Mouse (Mus musculus) stomach, embryonic 16.5 days (tissue): ENCODE measurements around the gene Tmem106a. TPM values are rescaled to one million over a fixed set of nuclear protein-coding genes. Genes with fewer than 3 reads are reported as not detected.

Source experiments
- ATAC-seq: fragments of 200-750 bp; cut with Nextera tagmentation; 2 replicates; pipeline ENCODE4 v1.8.0; 2017; ENCODE audit warnings: moderate number of reproducible peaks, moderate TSS enrichment; ENCODE audit not compliant: insufficient read depth, low FRiP score
- H3K27ac ChIP-seq: fragments of 300-500 bp; sonication (generic); 2 replicates; pipeline ENCODE4 v1.5.1; 2014; ENCODE audit warnings: low read length
- H3K27me3 ChIP-seq: fragments of 300-500 bp; sonication (generic); 2 replicates; pipeline ENCODE4 v1.6.1; 2014; ENCODE audit warnings: low read length, control low read depth, mixed read lengths; ENCODE audit not compliant: control insufficient read depth, insufficient read depth
- H3K36me3 ChIP-seq: fragments of 300-500 bp; sonication (generic); 2 replicates; pipeline ENCODE4 v1.6.1; 2014; ENCODE audit warnings: low read length; ENCODE audit not compliant: control insufficient read depth, insufficient read depth
- H3K4me1 ChIP-seq: fragments of 300-500 bp; sonication (generic); 2 replicates; pipeline ENCODE4 v1.6.1; 2014; ENCODE audit warnings: low read length, control low read depth, mixed read lengths; ENCODE audit not compliant: control insufficient read depth, insufficient read depth
- H3K4me2 ChIP-seq: fragments of 300-500 bp; sonication (generic); 2 replicates; pipeline ENCODE4 v1.6.1; 2014; ENCODE audit warnings: low read depth, low read length, mixed read lengths
- H3K4me3 ChIP-seq: fragments of 300-500 bp; sonication (generic); replicated peaks from 2 replicates; pipeline ENCODE4 v1.5.1; 2014; ENCODE audit warnings: mild to moderate bottlenecking, low read length
- H3K9ac ChIP-seq: fragments of 300-500 bp; sonication (generic); 2 replicates; pipeline ENCODE4 v1.6.1; 2014; ENCODE audit warnings: low read length
- H3K9me3 ChIP-seq: fragments of 300-500 bp; sonication (generic); replicated peaks from 2 replicates; pipeline ENCODE4 v1.6.1; 2016; ENCODE audit warnings: low read length, control low read depth; ENCODE audit not compliant: control insufficient read depth
- WGBS: fragments of 180-500 bp; shearing (Covaris S2); extraction: QIAGEN DNeasy Blood & Tissue Kit; methylation state at CpG from one replicate; pipeline ENCODE4 v1.1.7; 2014; 5-methylcytosine and 5-hydroxymethylcytosine counted together
- polyA plus RNA-seq: library from polyadenylated mRNA; unstranded; fragments of >200 nt; fragmentation: Nextera tagmentation; extraction: Ambion mirVana; gene quantifications from 2 replicates; pipeline ENCODE4 v1.2.1, GENCODE M21; 2015

Gene Tmem106a
- polyA plus RNA-seq = 10.3 and 12.4 TPM in 2 replicates

DNA sequence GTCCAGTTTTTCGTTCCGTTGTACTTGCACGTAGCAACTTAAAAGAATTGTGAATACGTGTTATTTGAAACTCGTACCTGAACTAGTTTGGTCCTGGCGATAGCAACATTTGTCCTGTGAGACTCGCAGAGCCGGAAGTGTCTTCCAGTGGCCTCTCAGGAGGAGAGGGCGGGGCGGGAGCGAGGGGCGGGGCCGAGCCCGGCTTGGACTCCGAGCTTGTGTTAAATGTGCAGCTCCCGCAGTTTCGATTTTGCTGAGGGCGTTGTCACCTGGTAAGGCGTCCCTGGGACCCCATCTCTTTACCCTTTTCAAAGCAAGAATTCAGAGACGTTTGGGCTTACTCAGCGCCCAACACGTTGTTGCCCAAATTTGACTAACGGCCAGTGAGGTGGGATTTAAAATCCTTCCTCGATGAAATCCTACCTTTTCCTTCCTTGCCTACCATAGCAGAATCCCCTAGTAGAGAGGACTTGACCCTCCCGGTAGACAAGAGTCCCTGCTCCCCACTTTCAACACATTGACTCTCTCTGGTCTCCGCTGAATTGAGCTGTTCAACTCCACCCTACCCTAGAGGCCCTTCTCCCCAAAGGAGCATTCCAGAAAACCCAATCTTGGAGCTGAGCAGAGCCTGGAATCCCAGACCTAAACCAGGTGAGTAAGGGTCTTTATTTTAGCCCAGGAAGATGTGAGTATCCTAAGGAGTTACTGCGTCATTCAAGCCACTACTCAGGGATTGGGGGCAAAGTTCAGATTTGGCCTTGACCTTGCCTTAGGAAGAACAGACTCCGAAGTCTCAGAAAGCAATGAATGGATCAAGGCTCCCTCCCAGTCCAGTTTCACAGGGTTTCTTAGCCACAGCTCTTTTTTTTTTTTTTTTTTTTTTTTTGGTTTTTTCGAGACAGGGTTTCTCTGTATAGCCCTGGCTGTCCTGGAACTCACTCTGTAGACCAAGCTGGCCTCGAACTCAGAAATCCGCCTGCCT lies at the start of gene Tmem106a:
Gene Tmem106a (plus strand): TSS at position 189 of the 982 bp plus-strand sequence.
- Histone ChIP-seq H3K4me3 (peak within 1 kb of the TSS; percentile 61), H3K36me3 (peaks cover 11% of the 10 kb centered on the region), H3K4me1 (no peaks in the 10 kb centered on the region), H3K4me2 (peak within 1 kb of the TSS; percentile 66), H3K27ac (peak within 1 kb of the TSS; percentile 66; the same call in 1 of the 2 replicates), H3K27me3 (no peaks in the 10 kb centered on the region), H3K9ac (peak within 1 kb of the TSS; percentile 75), H3K9me3 (no peaks in the 10 kb centered on the region)
- peak; percentile 89; the same call in 1 of the 2 replicates for ATAC-seq
- 14% methylated on average over 29 of the region's 31 CpGs for WGBS

DNA sequence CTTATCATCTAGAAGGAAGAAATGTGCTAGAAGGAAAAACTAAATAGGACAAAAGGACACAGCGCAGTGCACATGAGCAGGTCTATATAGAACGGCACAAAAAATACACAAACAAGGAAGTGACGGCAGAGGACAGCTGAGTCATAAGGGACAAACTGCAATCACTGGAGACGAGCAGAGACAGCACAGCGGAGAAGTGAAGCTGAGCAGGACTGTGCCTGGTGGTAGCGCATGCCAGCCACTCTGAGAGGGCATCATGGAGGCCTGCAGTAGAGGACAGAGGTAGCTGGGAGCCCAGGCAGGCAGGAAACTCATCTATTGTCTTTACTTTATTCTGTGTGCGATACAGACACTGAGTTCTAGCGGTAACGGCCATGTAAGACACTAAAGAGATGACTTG lies 38.5 kb upstream of the Tmem106a start:
- no peaks in the 10 kb centered on the region; the same call in 1 of the 2 replicates for H3K36me3 ChIP-seq
- no peaks in the 10 kb centered on the region for H3K27me3 ChIP-seq
- WGBS = 84% methylated on average over 9 of the region's 9 CpGs
- H3K9me3 ChIP-seq = no peaks in the 10 kb centered on the region
- ATAC-seq = no peak
- no peak overlapping the region for H3K27ac ChIP-seq
- no peak overlapping the region for H3K4me2 ChIP-seq
- no peak overlapping the region for H3K9ac ChIP-seq
- no peaks in the 10 kb centered on the region for H3K4me1 ChIP-seq
- H3K4me3 ChIP-seq = no peak overlapping the region

DNA sequence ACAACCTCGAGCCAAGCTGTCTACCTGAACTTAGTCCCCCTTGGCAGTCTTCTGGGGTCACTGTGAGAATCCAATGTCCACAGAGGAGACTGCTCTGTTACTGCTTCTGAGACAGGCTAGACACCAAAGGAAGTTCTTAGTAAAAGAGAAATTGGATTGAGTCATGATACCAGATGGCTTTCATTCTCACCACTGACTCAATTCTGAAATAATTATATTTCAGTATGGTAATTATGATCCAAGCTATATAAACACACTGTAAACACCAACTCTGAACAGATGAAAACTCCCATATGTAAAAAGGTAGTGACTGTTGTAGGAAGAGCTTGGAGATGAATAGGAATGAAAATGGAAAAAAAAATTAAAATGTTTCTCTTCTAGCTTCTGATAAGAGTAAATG lies 37.9 kb upstream of the Tmem106a start:
- no peaks in the 10 kb centered on the region; the same call in 1 of the 2 replicates for H3K36me3 ChIP-seq
- H3K4me3 ChIP-seq = no peak overlapping the region
- H3K9me3 ChIP-seq = no peaks in the 10 kb centered on the region
- no peak overlapping the region for H3K4me2 ChIP-seq
- H3K9ac ChIP-seq = no peak overlapping the region
- H3K27me3 ChIP-seq = no peaks in the 10 kb centered on the region
- ATAC-seq = no peak
- no peaks in the 10 kb centered on the region for H3K4me1 ChIP-seq
- no peak overlapping the region for H3K27ac ChIP-seq
- 68% methylated on average over 1 of the region's 1 CpGs for WGBS

DNA sequence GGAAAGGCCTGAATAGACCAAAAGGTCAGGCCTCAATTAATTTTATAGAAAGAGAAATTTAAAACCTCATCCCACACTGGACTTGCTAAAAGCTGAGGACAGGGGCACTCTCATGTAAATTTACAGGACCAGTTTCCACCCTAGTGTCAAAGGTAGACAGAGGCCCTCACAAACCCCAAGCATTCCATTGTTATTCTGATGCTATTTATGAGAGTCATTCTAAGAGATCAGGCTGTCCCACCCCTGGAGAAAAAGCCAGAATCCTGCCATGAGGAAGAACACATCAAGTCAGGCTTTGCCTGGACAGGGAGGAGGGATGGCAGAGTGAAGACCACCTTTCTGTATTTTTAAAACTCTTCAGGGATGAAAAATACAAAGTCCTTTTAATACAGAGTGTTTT lies 33.5 kb upstream of the Tmem106a start:
- H3K27me3 ChIP-seq = no peaks in the 10 kb centered on the region
- H3K36me3 ChIP-seq = no peaks in the 10 kb centered on the region; the same call in 1 of the 2 replicates

DNA sequence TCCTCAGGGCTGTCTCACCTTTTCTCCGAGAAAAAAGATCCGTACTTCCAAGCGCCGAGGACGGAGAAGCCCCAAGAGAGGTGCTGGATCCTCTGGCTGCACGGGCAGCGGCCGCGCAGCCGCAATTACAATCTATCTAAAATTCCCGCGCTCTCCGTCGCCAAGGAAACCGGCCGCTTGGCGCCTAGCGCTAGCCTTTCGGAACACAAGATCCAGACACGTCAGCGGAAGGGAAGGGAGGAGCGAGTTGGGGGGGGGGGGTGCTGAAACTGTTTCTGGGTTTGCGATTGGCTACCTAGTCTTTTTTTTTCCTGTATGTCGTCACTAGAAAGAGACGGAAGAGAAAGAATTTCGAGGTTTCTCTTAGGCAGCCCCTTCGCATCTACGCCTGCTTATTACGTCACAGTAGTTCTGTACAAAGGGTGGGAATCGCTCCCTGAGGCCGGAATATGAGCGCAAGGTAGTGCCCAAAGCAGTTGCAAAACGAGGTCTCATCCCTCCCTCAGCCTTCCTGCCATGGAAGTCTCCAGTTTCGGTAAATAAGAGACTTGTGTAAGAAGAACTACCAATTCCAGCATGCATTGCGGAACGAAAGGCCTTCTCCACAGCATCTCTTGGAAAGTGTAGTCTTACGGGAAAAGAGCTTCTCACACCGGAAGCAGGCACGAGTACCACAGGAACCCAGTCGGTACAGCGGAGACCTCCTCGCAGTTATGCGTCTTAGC lies 30.1 kb upstream of the Tmem106a start, which contains the start of the genes Brca1 and Nbr1:
Gene Brca1 (minus strand): TSS at position 205 of the 725 bp plus-strand sequence.
Gene Nbr1 (plus strand): TSS at position 399 of the 725 bp plus-strand sequence.
- H3K36me3 ChIP-seq = no peaks in the 10 kb centered on the region
- WGBS = under 1% methylated on average over 43 of the region's 43 CpGs
- H3K27ac ChIP-seq = peak within 1 kb of the TSS; percentile 97
- peak within 1 kb of the TSS; percentile 96 for H3K4me3 ChIP-seq
- no peaks in the 10 kb centered on the region for H3K9me3 ChIP-seq
- no peaks in the 10 kb centered on the region for H3K27me3 ChIP-seq
- H3K4me1 ChIP-seq = peaks cover 17% of the 10 kb centered on the region
- H3K4me2 ChIP-seq = peak within 1 kb of the TSS; percentile 73
- peak; percentile 83 for ATAC-seq
- H3K9ac ChIP-seq = peak within 1 kb of the TSS; percentile 88

More for the DNA sequence above, 33.5 kb upstream of the Tmem106a start:
- H3K27ac ChIP-seq = no peak overlapping the region
- no peak overlapping the region for H3K4me3 ChIP-seq
- no peak overlapping the region for H3K9ac ChIP-seq
- H3K4me2 ChIP-seq = no peak overlapping the region
- no peak for ATAC-seq
- H3K9me3 ChIP-seq = no peaks in the 10 kb centered on the region
- 0 out of 2 replicates have a peak, but pooled peaks cover 8% of the 10 kb centered on the region for H3K4me1 ChIP-seq

DNA sequence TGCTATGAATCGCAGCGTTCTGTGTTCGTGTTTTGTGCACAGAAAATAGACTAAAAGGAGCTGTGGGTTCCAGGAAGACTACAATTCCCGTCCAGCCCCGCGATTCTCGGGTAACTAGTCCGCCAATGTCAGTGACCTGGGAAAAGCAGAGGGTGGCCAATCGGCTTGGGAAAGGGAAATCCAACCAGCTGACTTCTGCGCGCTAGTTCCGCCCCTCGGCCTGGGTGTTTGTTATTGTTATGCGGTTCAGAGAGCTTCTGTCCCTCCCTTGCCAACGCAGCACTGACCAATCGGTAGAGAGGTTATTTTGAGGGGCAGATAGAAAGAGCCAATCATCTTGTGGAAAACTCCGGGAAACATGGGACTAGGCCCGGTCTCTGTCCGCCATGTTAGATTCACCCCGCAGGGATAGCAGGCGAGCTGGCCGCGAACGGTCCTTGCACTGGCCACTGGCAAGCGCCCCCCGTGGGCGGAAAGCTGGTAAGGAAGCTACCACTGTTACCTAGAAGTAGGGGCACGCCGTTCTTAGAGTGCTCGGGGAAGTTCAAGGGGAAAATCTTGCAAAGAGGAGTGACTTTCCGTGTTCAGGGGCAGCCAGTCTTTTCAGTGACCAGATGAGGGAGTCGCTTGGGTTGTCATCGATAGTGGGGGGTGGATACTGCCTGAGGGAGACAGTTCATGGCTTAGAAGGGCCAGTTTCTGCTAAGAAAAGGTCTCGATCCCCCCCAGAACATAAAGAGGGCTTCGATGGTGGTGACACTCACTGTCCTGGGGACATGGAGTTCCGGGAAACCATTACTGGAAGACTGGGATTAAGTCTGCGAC lies 29.4 kb upstream of the Tmem106a start:
- no peaks in the 10 kb centered on the region for H3K36me3 ChIP-seq
- H3K4me1 ChIP-seq = peaks cover 17% of the 10 kb centered on the region
- H3K9me3 ChIP-seq = no peaks in the 10 kb centered on the region
- H3K27ac ChIP-seq = peak overlapping the region; percentile 97
- H3K4me3 ChIP-seq = peak overlapping the region; percentile 96
- peak; percentile 98 for ATAC-seq
- peak overlapping the region; percentile 88 for H3K9ac ChIP-seq
- no peaks in the 10 kb centered on the region for H3K27me3 ChIP-seq
- under 1% methylated on average over 37 of the region's 37 CpGs for WGBS
- peak overlapping the region; percentile 73 for H3K4me2 ChIP-seq

DNA sequence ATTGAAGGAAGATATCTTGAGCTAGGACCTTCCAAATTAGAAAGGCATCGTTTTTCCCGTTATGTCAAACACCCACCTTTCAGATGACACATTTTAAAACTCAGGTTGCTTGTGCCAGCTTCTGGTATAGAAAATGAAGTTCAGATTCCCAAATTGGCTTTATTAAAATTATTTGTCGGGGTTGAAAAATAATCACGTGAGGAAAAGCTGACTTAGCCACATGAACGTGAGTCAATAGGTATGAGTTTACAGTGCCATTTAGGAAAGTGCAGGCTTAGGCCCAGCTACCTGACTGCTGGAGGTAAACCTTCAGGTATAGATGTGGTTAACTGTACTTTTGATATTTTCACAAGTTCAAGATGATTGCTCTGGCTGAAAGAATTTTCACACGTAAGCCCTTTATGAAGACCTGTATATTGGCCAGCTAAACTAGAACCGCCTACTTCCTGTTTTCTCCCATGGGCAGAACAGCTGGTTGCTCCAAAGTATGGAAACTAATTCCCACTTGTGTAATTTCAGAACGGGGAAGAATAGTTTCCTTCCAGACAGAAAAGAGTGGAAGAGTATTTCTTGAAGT lies 28.6 kb upstream of the Tmem106a start:
- Histone ChIP-seq H3K4me3 (peak overlapping the region; percentile 96), H3K9me3 (no peaks in the 10 kb centered on the region), H3K9ac (peak overlapping the region; percentile 88), H3K4me2 (peak overlapping the region; percentile 73), H3K27me3 (no peaks in the 10 kb centered on the region), H3K36me3 (no peaks in the 10 kb centered on the region), H3K4me1 (peaks cover 17% of the 10 kb centered on the region), H3K27ac (peak overlapping the region; percentile 90)
- 9% methylated on average over 8 of the region's 8 CpGs for WGBS
- no peak for ATAC-seq

DNA sequence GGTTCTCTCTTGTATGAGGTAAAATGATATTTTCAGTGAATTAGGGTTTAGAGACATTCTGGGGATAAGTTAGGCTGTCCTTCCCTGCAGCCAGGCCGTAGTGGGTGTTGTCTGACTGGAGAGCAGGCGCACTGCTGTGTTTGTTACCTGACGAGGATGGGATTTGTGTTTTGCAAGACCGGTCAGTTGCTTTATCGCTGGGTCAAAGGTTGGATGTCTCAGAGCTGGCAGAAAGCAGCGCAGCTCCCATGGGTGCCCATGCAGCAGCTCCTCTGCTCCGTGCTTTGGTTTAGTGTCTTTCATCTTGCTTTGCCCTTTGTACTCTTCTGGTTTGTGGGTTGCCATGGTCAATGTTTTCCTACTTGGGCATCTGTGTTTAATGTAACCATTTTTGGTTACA lies 25.5 kb upstream of the Tmem106a start:
- H3K9me3 ChIP-seq = no peaks in the 10 kb centered on the region
- peaks cover 9% of the 10 kb centered on the region for H3K4me1 ChIP-seq
- H3K4me3 ChIP-seq = no peak overlapping the region
- no peaks in the 10 kb centered on the region for H3K36me3 ChIP-seq
- no peak overlapping the region for H3K9ac ChIP-seq
- no peak for ATAC-seq
- 91% methylated on average over 7 of the region's 7 CpGs for WGBS
- no peak overlapping the region for H3K27ac ChIP-seq
- H3K27me3 ChIP-seq = no peaks in the 10 kb centered on the region
- H3K4me2 ChIP-seq = no peak overlapping the region
